Mouse (Mus musculus): Measurements from ENCODE around the gene Sec31b. TPM values are rescaled to one million over a fixed set of nuclear protein-coding genes. Genes with fewer than 3 reads are reported as not detected.

The Sec31b gene
- polyA plus RNA-seq, 3 experiments from 2014 or later = 0.65 to 5.5 (median 1.9) TPM

GRCm38 (mm10) chr19:44530018-44530417 lies 15.6 kb downstream of the Sec31b start:
- no peak for ATAC-seq

DNA sequence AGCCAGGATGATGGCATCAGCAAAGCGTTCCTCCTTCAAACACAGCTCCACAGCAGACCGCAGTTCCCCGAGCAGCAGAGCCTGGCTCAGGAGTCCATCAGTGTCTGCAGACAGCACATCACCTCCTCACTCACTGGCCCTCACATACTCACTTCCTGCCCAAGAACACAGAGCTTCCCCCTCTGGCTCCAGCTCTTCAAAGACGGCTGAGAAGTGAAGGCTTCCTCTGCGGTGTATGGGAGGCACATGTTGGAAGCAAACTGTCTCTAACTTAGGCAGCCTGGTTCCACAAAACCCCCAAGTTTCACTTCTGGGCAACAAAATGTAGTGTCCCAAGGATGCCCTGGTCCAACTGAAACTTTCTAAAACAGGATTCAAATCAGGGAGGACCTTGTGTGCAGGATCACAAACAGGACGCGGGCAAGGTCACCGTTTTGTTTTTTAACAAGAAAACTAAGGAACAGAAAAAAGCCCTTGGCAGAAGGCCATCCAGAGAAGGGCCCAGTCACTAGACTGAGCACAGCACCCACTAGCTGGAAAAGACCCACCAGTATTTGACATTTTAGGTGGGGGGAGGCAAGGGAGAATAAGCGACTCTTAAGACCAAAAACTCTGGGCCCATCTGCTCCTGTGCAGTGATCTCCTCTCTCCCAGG lies 20.0 kb downstream of the Sec31b start:
- no peak for ATAC-seq

DNA sequence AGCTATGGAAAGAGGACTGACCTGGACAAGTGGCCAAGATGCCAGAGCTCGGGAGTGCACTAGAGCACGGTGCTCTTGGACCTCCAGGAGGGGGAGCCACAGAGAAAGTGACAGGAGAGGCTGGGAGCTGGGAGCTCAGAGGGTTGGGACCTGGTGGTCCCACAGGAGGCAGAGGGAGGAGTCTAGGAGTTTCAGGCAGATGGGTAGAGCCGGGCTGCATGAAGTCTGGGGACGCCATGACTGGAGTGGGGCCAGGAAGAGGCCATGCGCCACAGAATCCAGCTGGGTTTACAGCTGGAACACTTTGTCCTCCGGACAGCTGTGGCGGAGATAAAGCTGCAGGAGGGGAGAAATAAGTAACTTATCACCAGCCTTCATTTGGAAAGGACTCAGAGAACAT lies 26.5 kb downstream of the Sec31b start:
- no peak for ATAC-seq

DNA sequence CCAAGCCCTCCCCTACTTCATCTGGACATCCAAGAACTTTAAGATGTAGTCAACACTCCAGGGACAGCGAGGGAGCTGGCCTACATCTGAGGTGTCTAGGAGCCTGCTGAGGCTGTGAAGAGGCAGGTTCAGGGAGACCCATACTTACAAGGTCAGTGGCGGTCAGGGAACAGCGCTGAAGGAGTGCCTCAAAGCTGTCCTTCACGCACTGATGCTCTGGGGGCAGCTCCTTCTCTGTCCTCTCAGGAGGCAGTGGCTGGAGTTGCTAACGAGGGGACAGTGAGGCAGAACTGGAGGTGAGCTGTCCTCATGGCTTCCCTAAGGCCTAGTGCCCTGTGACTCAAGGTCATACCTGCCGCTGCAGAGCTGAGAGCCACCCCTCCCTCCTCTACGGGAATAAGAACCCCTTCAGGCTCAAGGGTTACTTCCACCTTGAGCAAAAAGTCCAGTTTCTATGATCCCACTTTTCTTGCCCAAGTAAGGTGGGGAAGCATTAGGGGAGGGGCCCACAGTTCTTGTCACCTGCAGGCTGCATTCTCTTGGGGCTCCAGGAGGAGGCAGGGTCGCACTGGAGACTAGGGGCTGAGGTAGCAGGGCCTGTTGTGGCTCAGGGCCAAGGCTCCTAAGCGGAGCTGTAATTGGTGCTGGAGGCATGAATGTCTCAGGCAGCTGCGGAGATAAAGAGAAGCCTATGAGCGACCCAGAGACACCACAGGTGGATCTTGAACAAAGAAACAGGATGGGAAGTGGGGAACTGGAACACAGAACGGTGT lies 27.5 kb downstream of the Sec31b start:
- ATAC-seq = no peak

GRCm38 (mm10) chr19:44515769-44516168 lies 29.9 kb downstream of the Sec31b start:
- no peak for ATAC-seq

DNA sequence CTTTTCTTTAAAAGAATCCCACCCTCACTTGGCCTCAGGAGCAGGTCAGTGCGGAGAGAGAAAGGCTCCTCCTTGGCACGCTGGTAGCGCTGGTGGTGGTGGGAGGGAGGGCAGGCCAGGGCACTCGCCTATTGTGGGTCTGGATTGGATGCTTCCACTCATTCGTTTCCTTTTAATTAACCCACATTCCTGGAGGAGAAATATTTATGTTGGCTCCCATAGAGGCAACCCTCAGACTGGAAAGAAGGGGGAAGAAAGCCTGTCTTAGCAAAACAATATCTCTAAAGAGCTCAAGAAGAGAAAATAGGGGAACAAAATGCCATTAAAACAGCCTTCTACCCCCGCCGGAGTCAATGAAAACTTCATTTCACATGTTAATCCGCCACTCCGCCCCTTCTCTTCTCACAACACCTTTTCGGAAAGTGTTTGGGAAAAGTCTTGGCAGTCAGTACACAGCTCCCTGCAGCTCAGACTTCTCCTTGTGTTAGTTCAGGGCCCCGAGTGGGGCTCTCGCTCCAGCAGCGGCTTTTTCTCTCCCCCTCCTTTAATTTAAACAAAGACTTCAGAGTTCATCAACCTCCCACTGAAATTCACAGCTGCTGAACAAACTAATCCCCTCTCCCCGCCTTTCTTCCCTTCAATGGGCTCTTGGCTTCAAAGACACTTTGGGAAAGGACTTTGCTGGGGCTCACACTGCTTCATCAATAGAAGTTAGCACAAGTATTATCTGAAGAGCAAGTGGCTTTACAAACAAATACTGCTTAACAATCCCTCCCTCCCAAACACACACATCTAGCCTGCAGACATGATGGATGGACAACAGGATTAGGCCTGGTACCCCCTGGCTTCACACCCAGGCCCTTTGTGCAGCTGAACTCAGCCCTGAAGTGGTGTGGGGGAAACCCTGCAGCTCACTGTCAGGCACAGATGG lies 30.9 kb downstream of the Sec31b start:
- ATAC-seq = no peak

DNA sequence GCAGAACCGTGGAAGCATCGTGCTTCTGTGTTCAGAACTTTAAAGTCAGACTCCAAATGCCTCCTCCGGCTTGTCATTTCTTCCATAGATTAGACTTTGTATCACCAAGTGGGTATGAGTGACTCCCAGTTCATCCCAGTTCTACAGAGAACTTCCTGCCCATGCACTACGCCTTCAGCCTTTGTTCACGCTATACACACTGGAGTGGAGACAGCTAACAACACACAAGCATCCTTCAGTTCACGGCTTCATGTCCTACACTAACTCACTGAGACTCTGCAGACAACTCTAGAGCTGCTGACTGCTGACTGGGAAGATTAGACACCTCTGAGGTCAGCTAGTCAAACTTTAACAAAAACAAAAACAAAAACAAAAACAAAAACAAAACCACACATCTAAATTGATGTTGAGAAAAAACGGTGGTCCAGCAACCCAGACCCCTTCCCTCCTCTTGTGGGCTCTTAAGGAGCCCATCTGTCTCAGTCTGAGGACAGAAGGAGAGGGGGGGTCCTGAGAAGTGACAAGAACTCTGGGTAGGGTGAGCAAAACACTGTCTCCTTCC lies 31.7 kb downstream of the Sec31b start:
- no peak for ATAC-seq

- no peak for ATAC-seq
Measured at GRCm38 (mm10) chr19:44513054-44513833, 32.4 kb downstream of the Sec31b start.

DNA sequence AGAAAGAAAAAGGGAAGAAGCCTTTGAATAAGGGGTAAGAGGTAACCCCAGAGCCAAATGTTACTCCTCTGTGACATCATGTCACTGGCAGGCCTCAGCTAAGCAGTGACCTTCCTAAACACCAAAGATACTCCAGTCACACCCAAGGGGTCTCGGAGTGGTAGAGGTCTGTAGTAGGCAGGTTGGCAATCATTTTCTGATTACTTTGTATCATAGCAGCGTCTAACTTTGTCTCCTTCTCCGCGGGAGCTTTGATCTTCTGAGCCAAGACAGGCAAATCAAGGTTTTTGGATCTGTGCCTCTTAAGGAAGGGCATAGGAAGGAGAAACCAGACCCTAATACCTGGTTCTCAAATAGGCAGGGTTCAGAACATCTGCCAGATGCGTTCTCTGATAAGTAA lies 33.1 kb downstream of the Sec31b start:
- no peak for ATAC-seq

DNA sequence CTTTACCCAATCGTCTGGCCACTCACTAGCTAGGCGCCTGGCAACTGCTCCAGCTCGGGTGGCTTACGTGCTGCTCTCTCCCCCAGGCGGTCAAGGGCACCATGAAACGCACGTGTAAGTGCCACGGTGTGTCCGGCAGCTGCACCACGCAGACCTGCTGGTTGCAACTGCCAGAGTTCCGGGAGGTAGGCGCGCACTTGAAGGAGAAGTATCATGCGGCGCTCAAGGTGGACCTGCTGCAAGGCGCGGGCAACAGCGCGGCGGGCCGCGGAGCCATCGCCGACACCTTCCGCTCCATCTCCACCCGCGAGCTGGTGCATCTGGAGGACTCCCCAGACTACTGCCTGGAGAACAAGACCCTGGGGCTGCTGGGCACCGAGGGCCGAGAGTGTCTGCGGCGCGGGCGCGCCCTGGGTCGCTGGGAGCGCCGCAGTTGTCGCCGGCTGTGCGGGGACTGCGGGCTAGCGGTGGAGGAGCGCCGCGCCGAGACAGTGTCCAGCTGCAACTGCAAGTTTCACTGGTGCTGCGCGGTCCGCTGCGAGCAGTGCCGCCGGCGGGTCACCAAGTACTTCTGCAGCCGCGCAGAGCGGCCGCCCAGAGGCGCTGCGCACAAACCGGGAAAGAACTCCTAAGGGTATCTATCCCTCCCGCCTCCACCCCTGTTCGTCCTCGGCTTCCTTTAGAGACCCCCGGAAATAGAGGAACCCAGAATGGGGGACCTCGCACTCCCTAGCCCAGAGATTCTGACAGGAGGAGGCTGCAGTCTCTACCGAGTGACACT lies 34.0 kb downstream of the Sec31b start:
- no peak for ATAC-seq

- ATAC-seq = no peak
Measured at GRCm38 (mm10) chr19:44510534-44511175, 35.0 kb downstream of the Sec31b start.

- ATAC-seq = no peak
Measured at GRCm38 (mm10) chr19:44502741-44503140, 42.9 kb downstream of the Sec31b start.

- ATAC-seq = no peak
Measured at GRCm38 (mm10) chr19:44501925-44502324, 43.7 kb downstream of the Sec31b start.

DNA sequence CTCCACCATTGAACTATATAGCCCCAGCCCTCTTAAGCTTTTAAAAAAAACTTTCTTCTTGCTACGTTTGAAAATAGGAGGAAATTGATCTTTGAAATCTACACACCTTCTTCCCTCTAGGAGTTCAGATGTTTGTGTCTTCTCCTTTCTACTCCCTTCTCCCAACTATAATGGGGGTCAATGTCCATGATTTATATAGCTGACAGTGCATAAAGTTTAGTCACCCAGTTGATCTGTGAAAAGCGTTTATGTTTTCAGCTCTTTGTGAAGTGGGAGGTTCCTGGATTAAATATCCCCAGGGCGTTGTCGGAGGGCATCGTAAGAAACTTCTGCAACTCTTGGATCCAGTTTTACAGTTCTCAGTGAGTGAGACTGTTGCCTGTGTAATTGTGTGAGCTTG lies 45.4 kb downstream of the Sec31b start:
- ATAC-seq = no peak

DNA sequence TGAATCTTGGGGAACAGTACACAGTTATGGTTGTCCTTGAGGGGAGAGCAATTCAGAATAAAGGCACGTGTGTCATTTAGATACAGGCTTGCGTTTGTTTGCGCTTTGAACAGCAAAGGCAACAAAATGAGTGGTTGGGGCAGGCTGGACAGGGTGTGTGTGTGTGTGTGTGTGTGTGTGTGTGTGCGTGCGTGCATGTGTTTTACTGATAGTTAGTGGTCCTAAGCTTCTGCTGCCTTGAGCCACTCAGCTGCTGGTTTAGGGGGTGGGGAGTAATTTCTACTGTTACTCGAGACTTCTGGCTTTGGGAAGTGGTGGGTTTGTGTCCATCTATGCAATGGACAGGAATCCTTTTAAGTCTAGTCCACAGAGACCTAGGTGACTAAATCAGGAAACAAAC lies 46.7 kb downstream of the Sec31b start:
- no peak for ATAC-seq

DNA sequence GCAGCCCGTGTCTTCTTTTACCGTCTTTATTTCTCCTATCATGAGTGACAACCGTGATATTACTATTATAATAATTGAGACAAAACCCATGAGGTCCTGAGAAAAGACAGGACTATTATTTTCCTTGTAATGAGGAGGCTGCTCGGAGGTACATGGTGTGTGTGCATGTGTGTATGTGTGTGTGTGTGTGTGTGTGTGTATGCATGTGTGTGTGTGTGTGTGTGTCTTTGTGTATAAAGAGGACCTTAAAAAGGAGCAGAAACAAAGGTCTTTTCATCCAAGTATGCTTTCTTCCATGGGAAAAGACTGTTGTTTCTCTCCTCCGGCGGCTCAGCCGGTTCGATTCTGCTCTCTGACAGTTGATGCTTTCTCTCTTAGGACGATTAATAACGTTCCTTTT lies 48.7 kb downstream of the Sec31b start:
- ATAC-seq = no peak

DNA sequence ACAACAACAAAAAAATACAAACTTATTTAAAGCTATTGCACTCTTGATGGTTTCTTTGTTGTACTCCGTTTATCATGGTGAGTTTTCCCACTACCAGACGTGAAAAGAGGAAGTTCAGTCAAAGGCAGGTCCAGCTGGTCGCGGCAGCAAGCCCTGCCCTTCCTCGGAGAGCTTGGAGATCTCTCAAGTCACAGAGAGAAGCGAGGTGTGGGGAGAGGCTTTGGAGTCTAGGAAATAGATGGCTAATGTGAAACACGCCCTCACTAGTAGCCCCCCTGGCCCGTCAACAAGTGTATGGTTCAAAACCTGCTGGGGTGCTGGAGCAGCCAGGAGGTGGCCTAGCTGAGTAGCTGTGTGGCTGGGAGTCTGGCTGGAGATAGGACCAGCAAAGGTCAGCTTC lies 49.2 kb downstream of the Sec31b start:
- ATAC-seq = no peak

DNA sequence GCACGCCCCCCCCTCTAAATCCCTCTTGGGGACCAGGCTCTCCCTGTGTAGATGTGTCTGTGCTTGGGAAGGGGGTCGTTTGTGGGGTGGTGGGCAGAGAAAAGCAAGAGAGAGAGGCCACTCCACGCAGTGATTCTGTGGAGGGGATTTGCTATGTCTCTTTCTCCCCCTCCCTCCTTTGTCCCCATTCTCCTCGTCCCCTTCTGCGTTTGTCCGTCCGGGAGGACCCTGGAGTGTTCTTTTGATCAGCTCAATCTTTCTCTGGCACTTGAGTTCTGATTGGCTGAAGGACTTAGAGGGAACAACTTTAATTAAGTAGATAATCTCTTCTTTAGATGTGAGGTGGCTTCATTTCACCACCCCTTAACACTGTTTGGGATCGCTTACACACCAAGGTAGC lies 52.5 kb downstream of the Sec31b start, which contains the start of gene Wnt8b:
Wnt8b (plus strand) TSS at position 345 of the 400 bp plus-strand sequence.
- ATAC-seq = no peak

DNA sequence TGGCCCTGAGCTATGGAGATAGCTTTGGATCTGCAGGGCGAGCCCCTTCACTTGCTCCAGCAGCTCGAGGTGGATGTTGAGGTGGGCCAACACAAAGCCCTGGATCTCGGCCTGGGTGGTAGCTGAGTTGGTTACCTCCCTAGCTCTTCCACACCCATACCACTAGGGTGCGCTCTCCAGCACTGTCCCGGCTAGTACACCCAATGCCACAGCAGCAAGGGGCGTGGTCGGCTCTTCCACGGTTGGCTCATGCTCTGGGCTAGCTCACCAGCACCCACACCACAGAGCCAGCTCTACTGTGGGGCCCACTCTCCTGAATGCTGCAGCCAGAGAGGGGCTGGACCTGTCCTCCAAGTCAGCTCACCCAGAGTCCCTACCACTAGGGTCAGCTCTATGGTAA lies 58.4 kb downstream of the Sec31b start:
- ATAC-seq = no peak

- no peak for ATAC-seq
Measured at GRCm38 (mm10) chr19:44476541-44476940, 69.1 kb downstream of the Sec31b start.

DNA sequence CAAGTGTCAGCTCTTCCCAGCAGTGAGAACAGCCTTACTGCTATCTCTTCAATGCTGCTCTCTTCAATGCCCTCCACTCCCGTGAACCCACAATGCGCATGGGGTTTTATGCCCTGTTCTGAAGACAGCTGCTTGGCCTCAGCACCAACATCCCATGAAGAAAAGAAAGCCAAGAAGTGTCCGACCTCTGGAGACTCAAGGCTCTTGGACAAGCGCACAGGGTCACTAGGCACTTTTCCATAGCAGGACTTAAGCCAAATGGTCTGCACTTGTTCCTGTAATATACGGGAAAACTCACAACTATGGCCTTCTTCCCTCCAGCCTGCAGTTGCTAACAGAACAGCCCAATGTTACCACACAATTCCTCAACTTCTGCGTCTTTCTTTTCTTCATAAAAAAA lies 70.4 kb downstream of the Sec31b start:
- no peak for ATAC-seq

Data from inflammation-experienced regulatory T-cells, adult 6 months (primary cell).